Mouse (Mus musculus) C2C12 (cell line): Measurements from ENCODE around the gene Fgd6.

Source experiments
- CTCF ChIP-seq: IDR thresholded peaks from one replicate; pipeline ENCODE4 v1.5.1; 2011; ENCODE audit not compliant: control insufficient read depth, insufficient read depth, insufficient read length
- FOSL1 ChIP-seq: IDR thresholded peaks from one replicate; pipeline ENCODE4 v1.8.0; 2011; ENCODE audit warnings: mild to moderate bottlenecking, low read length; ENCODE audit not compliant: poor library complexity, insufficient read depth, severe bottlenecking
- MAX ChIP-seq: IDR thresholded peaks from one replicate; pipeline ENCODE4 v1.6.1; 2011; ENCODE audit warnings: mild to moderate bottlenecking, control low read depth
- MYOD1 ChIP-seq: IDR thresholded peaks from one replicate; pipeline ENCODE4 v1.6.1; 2011; ENCODE audit warnings: low read depth; ENCODE audit not compliant: control insufficient read depth, insufficient read length
- MYOG ChIP-seq: IDR thresholded peaks from one replicate; pipeline ENCODE4 v1.6.1; 2011; ENCODE audit not compliant: control insufficient read depth, insufficient read length; ENCODE audit errors: extremely low read depth
- USF1 ChIP-seq: IDR thresholded peaks from one replicate; pipeline ENCODE4 v1.6.1; 2011; ENCODE audit warnings: low read depth, mild to moderate bottlenecking, control low read depth, moderate library complexity

DNA sequence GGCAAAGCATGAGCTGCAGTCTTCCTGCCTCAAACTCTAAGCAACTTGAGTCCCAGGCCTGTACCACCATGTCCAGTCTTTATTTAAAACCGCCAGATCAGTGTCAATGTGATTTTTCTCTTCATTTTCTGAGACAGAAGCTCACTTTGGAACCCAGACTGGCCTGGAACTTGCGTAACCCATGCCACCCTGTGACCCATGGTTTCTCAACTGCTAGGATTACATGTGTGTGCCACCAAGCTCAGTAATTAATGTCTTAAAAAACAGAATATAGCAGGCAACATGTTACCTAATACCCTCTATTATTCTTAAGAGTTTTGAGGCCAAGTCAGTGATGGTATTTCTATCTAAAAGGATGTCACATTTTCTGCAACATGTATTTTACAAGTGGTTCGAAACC, 106.6 kb downstream of the Fgd6 start:
- no peak for TF ChIP-seq MAX
- no peak for TF ChIP-seq CTCF
- TF ChIP-seq USF1 = no peak
- no peak for TF ChIP-seq MYOG
- no peak for TF ChIP-seq FOSL1
- no peak for TF ChIP-seq MYOD1
